Mouse (Mus musculus) ES-E14 (cell line): Measurements from ENCODE around the gene Ubl4b. TPM values are rescaled to one million over a fixed set of nuclear protein-coding genes. Genes with fewer than 3 reads are reported as not detected.

Source experiments
- DNase-seq: peaks from one replicate; pipeline ENCODE4 v3.0.0-alpha.2; 2013; ENCODE audit warnings: low read depth, low spot score
- H3K27ac ChIP-seq: 2 replicates; pipeline ENCODE4 v1.5.1; 2012; ENCODE audit warnings: low read depth, mild to moderate bottlenecking, low read length, moderate library complexity, mixed read lengths; ENCODE audit not compliant: poor library complexity, insufficient read depth, severe bottlenecking
- H3K36me3 ChIP-seq: 2 replicates; pipeline ENCODE4 v1.6.1; 2012; ENCODE audit warnings: mild to moderate bottlenecking, low read length, moderate library complexity, mixed read lengths; ENCODE audit not compliant: control insufficient read depth, poor library complexity, insufficient read depth, severe bottlenecking
- H3K4me1 ChIP-seq, 2 experiments: fragments of 150-350 bp in 1 of 2; sonication (generic) in 1 of 2; 2 replicates each; pipeline ENCODE4 v1.6.1; 2012; ENCODE audit warnings: low read length in 2 of 2, mild to moderate bottlenecking in 1 of 2, mixed read lengths in 1 of 2; ENCODE audit not compliant: control insufficient read depth in 2 of 2, insufficient read depth in 2 of 2, poor library complexity in 1 of 2
- H3K4me3 ChIP-seq, 2 experiments: fragments of 150-350 bp in 1 of 2; sonication (generic) in 1 of 2; 2 replicates each; pipeline ENCODE4 v1.5.1; 2012; ENCODE audit warnings: low read length in 2 of 2, low read depth in 1 of 2, mild to moderate bottlenecking in 1 of 2, mixed read lengths in 1 of 2; ENCODE audit not compliant: insufficient read depth in 1 of 2, poor library complexity in 1 of 2, severe bottlenecking in 1 of 2
- H3K9ac ChIP-seq: 2 replicates; pipeline ENCODE4 v1.6.1; 2012; ENCODE audit warnings: low read depth, mild to moderate bottlenecking, low read length, mixed read lengths; ENCODE audit not compliant: poor library complexity, insufficient read depth, severe bottlenecking
- H3K9me3 ChIP-seq: fragments of 150-350 bp; sonication (generic); 2 replicates; pipeline ENCODE4 v1.6.1; 2012; ENCODE audit warnings: low read depth, mild to moderate bottlenecking, low read length; ENCODE audit not compliant: control insufficient read depth, insufficient read depth
- CHD2 ChIP-seq: IDR thresholded peaks from 2 replicates; pipeline ENCODE4 v1.6.1; 2014; ENCODE audit warnings: mild to moderate bottlenecking, low read depth, low read length, inconsistent platforms
- HCFC1 ChIP-seq: IDR thresholded peaks from 2 replicates; pipeline ENCODE4 v1.6.1; 2012; ENCODE audit warnings: low read length, inconsistent platforms, borderline replicate concordance; ENCODE audit not compliant: insufficient read depth
- MAFK ChIP-seq: IDR thresholded peaks from 2 replicates; pipeline ENCODE4 v1.6.1; 2014; ENCODE audit warnings: mild to moderate bottlenecking, low read depth, low read length, inconsistent platforms; ENCODE audit not compliant: insufficient read depth
- ZC3H11A ChIP-seq: IDR thresholded peaks from 2 replicates; pipeline ENCODE4 v1.6.1; 2012; ENCODE audit warnings: low read depth, mild to moderate bottlenecking, inconsistent platforms, low read length, borderline replicate concordance
- ZNF384 ChIP-seq: IDR thresholded peaks from 2 replicates; pipeline ENCODE4 v1.6.1; 2012; ENCODE audit warnings: low read depth, low read length, inconsistent platforms
- in situ Hi-C, 2 experiments: fragments of 600-800 bp; cut with MboI; formaldehyde crosslinking; loops; one replicate each; pipeline ENCODE4 v1.15.1; 2025; ENCODE audit warnings: low sequenced_read_pairs in 2 of 2, inconsistent platforms in 1 of 2; ENCODE audit not compliant: unreplicated experiment in 2 of 2
- total RNA-seq: library from RNA; depleted of rRNA; stranded (reverse); fragments of 300-350 nt; gene quantifications from 2 replicates; pipeline ENCODE4 v1.2.3, GENCODE M21; 2012; rRNA removed

Gene Ubl4b
- total RNA-seq, 1 experiment, result not detected

DNA sequence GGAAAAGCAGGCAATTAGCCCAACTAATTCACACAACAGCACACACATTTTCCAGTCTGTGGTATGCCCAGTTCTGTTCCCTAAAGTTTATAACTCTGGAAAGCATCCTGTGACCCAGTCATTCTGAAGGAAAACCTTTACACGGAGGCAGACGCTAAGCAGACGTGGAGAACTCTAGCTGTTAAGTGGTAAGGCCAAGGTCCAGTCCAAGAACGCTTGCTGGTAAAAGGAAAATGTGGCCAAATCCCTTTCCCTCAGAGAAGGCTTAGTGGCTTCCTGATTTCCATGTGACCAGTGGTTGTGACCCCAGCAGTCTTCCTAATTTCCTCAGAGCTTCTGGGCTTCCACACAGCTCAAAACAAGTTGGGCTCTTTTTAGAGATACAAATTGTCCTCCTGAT lies 48.3 kb downstream of the Ubl4b start:
- DNase-seq, result no peak
- in situ Hi-C loops, result no loop called here
- TF ChIP-seq ZNF384 (no peak), MAFK (no peak), ZC3H11A (no peak), CHD2 (no peak), HCFC1 (no peak)
- Histone ChIP-seq H3K4me1 (no peaks in the 10 kb centered on the region), H3K27ac (no peak overlapping the region), H3K9ac (no peak overlapping the region), H3K9me3 (no peaks in the 10 kb centered on the region), H3K36me3 (no peaks in the 10 kb centered on the region), H3K4me3 (no peak overlapping the region)

DNA sequence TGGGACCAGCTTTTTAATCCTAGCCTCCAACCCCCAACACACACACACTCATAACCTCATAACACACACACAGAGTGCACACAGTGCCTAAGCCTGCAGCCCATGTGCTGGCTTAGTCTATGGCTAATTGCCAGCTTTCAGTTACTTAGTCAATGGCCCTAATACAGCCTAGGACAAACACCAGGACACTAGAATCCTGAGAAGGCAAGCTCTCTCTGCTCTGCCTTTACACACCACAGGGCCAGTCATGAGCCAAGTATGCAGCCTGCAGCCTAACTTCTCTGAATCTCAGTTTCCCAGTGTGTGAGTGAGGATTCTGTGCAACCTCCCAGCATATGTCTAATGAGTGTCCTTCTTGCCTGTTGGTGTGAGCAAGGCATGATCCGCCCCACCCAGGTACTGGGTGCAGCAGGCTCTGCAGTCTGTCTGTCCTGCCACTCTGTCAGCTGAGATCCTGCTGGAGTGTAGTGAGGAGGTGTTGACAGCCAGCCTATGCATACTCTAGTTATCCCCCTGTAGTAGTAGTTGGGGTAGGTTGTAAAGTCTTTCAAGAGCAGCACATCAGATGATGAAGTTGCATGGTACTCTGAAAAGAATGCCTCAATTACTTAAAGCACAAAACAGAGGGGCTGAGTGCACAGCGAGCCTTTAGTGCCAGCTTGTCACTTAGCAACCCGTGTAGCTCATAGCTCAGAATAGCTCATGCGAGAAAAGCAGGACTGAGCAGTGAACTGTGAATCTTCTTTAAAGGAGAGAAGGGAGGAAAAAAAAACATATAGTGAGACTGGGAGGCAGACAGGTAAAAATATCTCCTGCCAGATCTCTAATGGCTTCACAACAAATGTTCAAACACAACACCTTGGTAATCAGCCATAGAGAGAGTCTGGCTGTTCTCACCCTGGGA lies 49.2 kb downstream of the Ubl4b start:
- no peaks in the 10 kb centered on the region for H3K4me1 ChIP-seq
- no peak overlapping the region for H3K27ac ChIP-seq
- no peak for DNase-seq

DNA sequence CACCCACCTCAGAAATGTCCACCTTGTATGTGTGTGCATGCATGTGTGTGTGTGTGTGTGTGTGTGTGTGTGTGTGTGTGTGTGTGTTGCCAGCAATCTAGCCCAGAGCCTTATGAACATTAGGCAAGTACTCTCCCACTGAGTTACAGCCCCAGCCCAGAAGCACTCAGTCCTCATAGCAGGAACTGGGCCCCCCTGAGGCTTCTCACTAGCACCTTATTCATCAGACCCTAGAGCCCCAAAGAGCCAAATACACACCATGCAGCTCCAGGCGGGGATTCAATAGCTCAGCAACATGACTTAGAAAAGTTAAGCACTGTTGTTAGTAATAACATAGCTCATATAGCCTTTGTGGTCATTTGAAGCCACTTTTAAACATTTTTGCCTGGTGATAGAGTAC lies 50.3 kb downstream of the Ubl4b start:
- Histone ChIP-seq H3K4me1 (no peaks in the 10 kb centered on the region), H3K27ac (no peak overlapping the region), H3K9ac (no peak overlapping the region), H3K36me3 (no peaks in the 10 kb centered on the region), H3K9me3 (no peaks in the 10 kb centered on the region), H3K4me3 (no peak overlapping the region)
- no peak for DNase-seq
- TF ChIP-seq ZC3H11A (no peak), ZNF384 (no peak), MAFK (no peak), CHD2 (no peak), HCFC1 (no peak)
- in situ Hi-C loops, result no loop called here

More for the DNA sequence above, 49.2 kb downstream of the Ubl4b start:
- H3K9me3 ChIP-seq, result no peaks in the 10 kb centered on the region
- no peak overlapping the region for H3K4me3 ChIP-seq
- TF ChIP-seq MAFK (no peak), ZNF384 (no peak), CHD2 (no peak), ZC3H11A (no peak), HCFC1 (no peak)
- in situ Hi-C loops, result no loop called here
- no peak overlapping the region for H3K9ac ChIP-seq
- no peaks in the 10 kb centered on the region for H3K36me3 ChIP-seq

DNA sequence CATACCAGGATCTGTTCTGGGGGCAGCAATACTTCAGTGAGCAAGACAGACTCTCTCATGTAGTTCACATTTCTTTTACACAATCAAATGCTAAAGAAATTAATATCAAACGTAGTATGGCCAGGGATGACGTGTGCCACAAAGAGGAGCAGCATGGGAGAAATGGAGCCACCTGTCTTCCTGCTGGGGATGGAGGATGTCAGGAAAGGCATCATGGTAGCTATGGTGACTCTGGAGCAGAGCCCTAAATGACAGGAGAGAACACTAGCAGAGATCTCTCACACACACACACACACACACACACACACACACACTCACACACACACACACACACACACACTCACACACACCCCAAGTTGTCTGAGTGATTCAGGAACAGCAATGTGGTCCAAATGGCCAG lies 51.2 kb downstream of the Ubl4b start:
- TF ChIP-seq ZNF384 (no peak), ZC3H11A (no peak)
- H3K4me3 ChIP-seq, result no peak overlapping the region
- no peaks in the 10 kb centered on the region for H3K4me1 ChIP-seq
- H3K27ac ChIP-seq, result no peak overlapping the region
- no peaks in the 10 kb centered on the region for H3K9me3 ChIP-seq
- no peak for DNase-seq
- in situ Hi-C loops, result no loop called here
- no peak overlapping the region for H3K9ac ChIP-seq
- H3K36me3 ChIP-seq, result no peaks in the 10 kb centered on the region

Other genes starting within 250 kb of the Ubl4b start
- 48.5 and 53.8 TPM in 2 replicates for gene Rbm15, start 221.4 kb downstream of the Ubl4b start, total RNA-seq
- 0.36 and 0.37 TPM in 2 replicates for gene Kcnc4, start 95.5 kb downstream of the Ubl4b start, total RNA-seq
- gene Slc6a17, start 37.1 kb downstream of the Ubl4b start, total RNA-seq, result 0.11 and 0.49 TPM in 2 replicates
- gene Alx3, start 40.0 kb upstream of the Ubl4b start, total RNA-seq, result 0.21 and 0.85 TPM in 2 replicates
- not detected in 2 replicates for gene Gm10961, start 76.2 kb upstream of the Ubl4b start, total RNA-seq
- gene Strip1, start 76.6 kb upstream of the Ubl4b start, total RNA-seq, result 48.9 and 65.4 TPM in 2 replicates
- gene Ahcyl1, start 141.5 kb upstream of the Ubl4b start, total RNA-seq, result 25.4 and 38.2 TPM in 2 replicates
- gene Csf1, start 205.4 kb upstream of the Ubl4b start, total RNA-seq, result 13.1 and 34.0 TPM in 2 replicates